Mouse (Mus musculus) CH12.LX (cell line): ENCODE measurements around the gene Acvrl1. TPM values are rescaled to one million over a fixed set of nuclear protein-coding genes. Genes with fewer than 3 reads are reported as not detected.

ENCODE experiments used
- DNase-seq: peaks from one replicate; pipeline ENCODE4 v3.0.0-alpha.2; 2013; ENCODE audit errors: extremely low read depth
- H3K27ac ChIP-seq: 2 replicates; pipeline ENCODE4 v1.5.1; 2012; ENCODE audit warnings: low read depth, mild to moderate bottlenecking, control low read depth, moderate library complexity; ENCODE audit not compliant: insufficient read depth
- H3K27me3 ChIP-seq: replicated peaks from 2 replicates; pipeline ENCODE3; 2012; ENCODE audit warnings: inconsistent platforms
- H3K36me3 ChIP-seq, 2 experiments: replicated peaks in 1 of 2; 2 replicates each; pipeline versions ENCODE3 to v1.6.1; 2012; ENCODE audit warnings: inconsistent platforms in 1 of 2, low read length in 1 of 2, mild to moderate bottlenecking in 1 of 2, mixed read lengths in 1 of 2, moderate library complexity in 1 of 2; ENCODE audit not compliant: control insufficient read depth in 1 of 2, insufficient read depth in 1 of 2
- H3K4me1 ChIP-seq, 2 experiments: 2 replicates each; pipeline ENCODE4 v1.6.1; 2012; ENCODE audit warnings: inconsistent platforms in 1 of 2, moderate library complexity in 1 of 2; ENCODE audit not compliant: insufficient read depth in 2 of 2, control insufficient read depth in 1 of 2
- H3K4me2 ChIP-seq: 2 replicates; pipeline ENCODE4 v1.6.1; 2012; ENCODE audit warnings: low read depth, mild to moderate bottlenecking, control low read depth; ENCODE audit not compliant: poor library complexity, insufficient read depth, severe bottlenecking
- H3K4me3 ChIP-seq, 3 experiments: fragments of 150-350 bp in 1 of 3; sonication (generic) in 1 of 3; replicated peaks in 1 of 3; 2 replicates each; pipeline versions ENCODE3 to v1.5.1; 2011 to 2012; ENCODE audit warnings: low read depth in 2 of 3, low read length in 2 of 3, mild to moderate bottlenecking in 2 of 3, moderate library complexity in 2 of 3, control low read depth in 1 of 3, improper control_type of control experiment in 1 of 3, inconsistent platforms in 1 of 3, mixed read lengths in 1 of 3; ENCODE audit not compliant: poor library complexity in 1 of 3
- H3K79me2 ChIP-seq: replicated peaks from 2 replicates; pipeline ENCODE4 v1.6.1; 2012; ENCODE audit warnings: mild to moderate bottlenecking, moderate library complexity; ENCODE audit not compliant: control insufficient read depth, poor library complexity, insufficient read depth, severe bottlenecking; ENCODE audit errors: extremely low read depth
- H3K9ac ChIP-seq: 2 replicates; pipeline ENCODE4 v1.6.1; 2012; ENCODE audit warnings: low read depth, mild to moderate bottlenecking, control low read depth, moderate library complexity; ENCODE audit not compliant: insufficient read depth
- H3K9me3 ChIP-seq: replicated peaks from 2 replicates; pipeline ENCODE3; 2012; ENCODE audit warnings: low read length, inconsistent platforms, mixed read lengths
- CHD1 ChIP-seq: IDR thresholded peaks from 2 replicates; pipeline ENCODE4 v1.6.1; 2012; ENCODE audit warnings: low read depth, low read length, improper control_type of control experiment, inconsistent platforms
- CHD2 ChIP-seq: IDR thresholded peaks from 2 replicates; pipeline ENCODE4 v1.6.1; 2011; ENCODE audit warnings: low read length, improper control_type of control experiment
- E2F4 ChIP-seq: IDR thresholded peaks from 2 replicates; pipeline ENCODE4 v1.6.1; 2011; ENCODE audit warnings: low read depth, low read length, improper control_type of control experiment; ENCODE audit not compliant: insufficient replicate concordance
- ELF1 ChIP-seq: IDR thresholded peaks from 2 replicates; pipeline ENCODE4 v1.6.1; 2014; ENCODE audit warnings: low read depth, mild to moderate bottlenecking, inconsistent platforms, low read length, improper control_type of control experiment
- EP300 ChIP-seq: IDR thresholded peaks from 2 replicates; pipeline ENCODE4 v1.6.1; 2011; ENCODE audit warnings: low read length, improper control_type of control experiment
- ETS1 ChIP-seq: conservative IDR thresholded peaks from 2 replicates; pipeline ENCODE4 v1.6.1; 2012; ENCODE audit warnings: low read depth, mild to moderate bottlenecking, inconsistent platforms, low read length, improper control_type of control experiment, moderate library complexity
- HCFC1 ChIP-seq: IDR thresholded peaks from 2 replicates; pipeline ENCODE4 v1.6.1; 2012; ENCODE audit warnings: low read depth, mild to moderate bottlenecking, inconsistent platforms, low read length, improper control_type of control experiment
- IRF4 ChIP-seq: IDR thresholded peaks from 2 replicates; pipeline ENCODE4 v1.6.1; 2014; ENCODE audit warnings: low read depth, mild to moderate bottlenecking, inconsistent platforms, low read length, improper control_type of control experiment
- JUN ChIP-seq: IDR thresholded peaks from 2 replicates; pipeline ENCODE4 v1.6.1; 2011; ENCODE audit warnings: low read depth, mild to moderate bottlenecking, low read length, improper control_type of control experiment, moderate library complexity; ENCODE audit not compliant: insufficient read depth
- KAT2A ChIP-seq: IDR thresholded peaks from 2 replicates; pipeline ENCODE4 v1.6.1; 2012; ENCODE audit warnings: low read length, improper control_type of control experiment, inconsistent platforms; ENCODE audit not compliant: insufficient replicate concordance
- MAFK ChIP-seq: IDR thresholded peaks from 2 replicates; pipeline ENCODE4 v1.6.1; 2011; ENCODE audit warnings: low read length, improper control_type of control experiment; ENCODE audit not compliant: insufficient replicate concordance
- MAZ ChIP-seq: IDR thresholded peaks from 2 replicates; pipeline ENCODE4 v1.6.1; 2012; ENCODE audit warnings: low read depth, mild to moderate bottlenecking, inconsistent platforms, low read length, improper control_type of control experiment, moderate library complexity
- MEF2A ChIP-seq: IDR thresholded peaks from 2 replicates; pipeline ENCODE4 v1.6.1; 2014; ENCODE audit warnings: low read depth, mild to moderate bottlenecking, inconsistent platforms, low read length, improper control_type of control experiment, borderline replicate concordance
- PAX5 ChIP-seq: IDR thresholded peaks from 2 replicates; pipeline ENCODE4 v1.6.1; 2012; ENCODE audit warnings: low read length, inconsistent platforms, mixed read lengths
- POLR2A ChIP-seq: IDR thresholded peaks from 2 replicates; pipeline ENCODE4 v1.6.1; 2011; ENCODE audit warnings: low read depth, mild to moderate bottlenecking, improper control_type of control experiment, low read length
- POLR2AphosphoS2 ChIP-seq: IDR thresholded peaks from 2 replicates; pipeline ENCODE4 v1.6.1; 2011; ENCODE audit warnings: low read depth, low read length, improper control_type of control experiment
- SIN3A ChIP-seq: IDR thresholded peaks from 2 replicates; pipeline ENCODE4 v1.6.1; 2012; ENCODE audit warnings: low read length, improper control_type of control experiment, inconsistent platforms
- TBP ChIP-seq: conservative IDR thresholded peaks from 2 replicates; pipeline ENCODE4 v1.6.1; 2011; ENCODE audit warnings: low read depth, low read length, improper control_type of control experiment
- TCF12 ChIP-seq: IDR thresholded peaks from 2 replicates; pipeline ENCODE4 v1.6.1; 2014; ENCODE audit warnings: low read depth, mild to moderate bottlenecking, inconsistent platforms, low read length, improper control_type of control experiment
- USF2 ChIP-seq: conservative IDR thresholded peaks from 2 replicates; pipeline ENCODE4 v1.6.1; 2011; ENCODE audit warnings: low read depth, low read length, improper control_type of control experiment
- ZNF384 ChIP-seq: IDR thresholded peaks from 2 replicates; pipeline ENCODE4 v1.6.1; 2012; ENCODE audit warnings: low read depth, low read length, improper control_type of control experiment, inconsistent platforms
- dilution Hi-C: fragments of 300-500 bp; cut with MboI; formaldehyde crosslinking; loops from 2 replicates; pipeline ENCODE4 v1.14.3; 2020; ENCODE audit warnings: low sequenced_read_pairs; ENCODE audit not compliant: extremely low pct_unique_long_range_greater_than_20kb, extremely low pct_ligation_motif_present
- in situ Hi-C: fragments of 300-500 bp; cut with MboI; formaldehyde crosslinking; loops from 3 replicates; pipeline ENCODE4 v1.14.3; 2019; ENCODE audit warnings: low sequenced_read_pairs, low pct_ligation_motif_present, low pct_unique_long_range_greater_than_20kb, mixed read lengths
- polyA plus RNA-seq: library from polyadenylated mRNA; unstranded; fragments of >175 nt; gene quantifications from 2 replicates; pipeline ENCODE4 v1.2.1, GENCODE M21; 2012; ENCODE audit warnings: low read depth; ENCODE audit not compliant: insufficient read length
- total RNA-seq, 2 experiments: library from RNA; depleted of rRNA; stranded (reverse); fragments of 300-350 nt in 1 of 2; fragments of >200 nt in 1 of 2; gene quantifications; 2 replicates each; pipeline ENCODE4 v1.2.3; 2012 to 2014

Gene Acvrl1
- total and polyA plus RNA-seq, 3 experiments: 4.0 to 9.5 (median 5.2) TPM

DNA sequence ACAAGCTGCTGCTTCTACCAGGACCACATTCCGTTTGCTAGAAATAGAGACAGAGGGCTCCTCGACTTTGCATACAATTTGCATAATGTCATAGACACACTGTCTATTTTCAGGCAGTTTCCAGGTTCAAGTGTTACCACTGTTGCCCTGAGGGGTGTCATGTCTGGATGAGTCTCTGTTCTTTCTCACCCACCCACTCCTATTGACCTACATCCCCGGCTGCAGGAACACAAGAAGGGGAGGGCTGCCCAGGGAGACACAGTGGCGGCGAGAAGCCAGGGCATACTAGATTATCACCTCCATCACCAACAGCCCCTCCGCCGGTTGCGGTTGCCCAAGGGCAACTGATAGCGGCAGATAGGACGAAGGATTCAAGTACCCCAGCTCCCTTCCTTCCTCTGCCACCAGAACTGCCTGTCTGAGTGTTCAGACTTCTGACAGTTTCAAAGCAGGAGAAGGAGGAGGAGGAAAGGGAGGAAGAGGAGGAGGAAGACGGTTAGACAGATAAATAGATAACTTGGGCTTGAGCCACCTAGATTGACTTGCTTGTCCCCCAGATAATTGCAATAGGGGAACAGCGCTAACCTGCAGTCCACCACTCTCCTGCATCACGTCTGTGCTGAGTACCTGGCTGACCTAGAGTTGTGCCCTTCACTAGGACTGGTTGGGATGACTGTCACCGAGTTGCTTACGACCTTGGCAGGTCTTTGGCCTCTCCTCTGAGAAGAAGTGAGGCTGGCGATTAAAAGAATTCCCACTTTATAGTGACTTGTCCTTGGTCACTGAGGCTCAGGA, 19.0 kb downstream of the Acvrl1 start:
- Histone ChIP-seq H3K9me3 (no peaks in the 10 kb centered on the region), H3K27me3 (no peaks in the 10 kb centered on the region), H3K4me1 (peaks cover 32 to 90% of the 10 kb centered on the region in 2 experiments), H3K4me2 (peak overlapping the region; percentile 25), H3K27ac (no peak overlapping the region), H3K9ac (no peak overlapping the region), H3K4me3 (no peak overlapping the region)
- TF ChIP-seq TBP (0 out of 2 replicates have a peak, but pooled peaks have one; percentile 54), CHD1 (no peak), EP300 (peak; percentile 59; the same call in 1 of the 2 replicates), MEF2A (peak; percentile 95), POLR2AphosphoS2 (no peak), ETS1 (peak; percentile 27; the same call in 1 of the 2 replicates), TCF12 (peak; percentile 48; the same call in 1 of the 2 replicates)
- TF ChIP-seq, all 38 proteins: peak for 5
- Histone ChIP-seq H3K79me2 (no peaks in the 10 kb centered on the region), H3K36me3 (peaks cover 0 to 14% of the 10 kb centered on the region in 2 experiments)
- peak; percentile 79 for DNase-seq
- in situ Hi-C loops (loop anchor here (5.0 kb wide), 1 partner anchor 40 kb away; no protein-coding TSS in a partner anchor), dilution Hi-C loops (no loop called here)

DNA sequence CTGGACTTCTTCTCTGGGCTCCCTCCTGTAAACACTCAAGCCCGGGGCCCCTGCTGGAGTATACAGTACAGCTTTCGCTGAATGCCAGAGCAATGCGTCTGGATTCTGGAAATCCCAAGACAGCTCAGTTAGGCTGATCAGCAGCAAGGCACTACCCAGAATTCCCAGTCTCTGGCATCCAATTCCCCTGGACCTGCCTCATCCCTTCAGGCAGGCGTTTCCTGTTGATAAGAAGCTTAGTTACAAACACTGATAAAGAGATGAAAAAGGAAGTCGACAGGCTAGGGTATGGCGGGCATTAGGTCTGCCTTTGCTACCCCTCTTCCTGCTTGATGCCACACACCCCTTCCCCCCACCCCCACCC, 19.6 kb downstream of the Acvrl1 start:
- H3K27me3 ChIP-seq: no peaks in the 10 kb centered on the region
- no peak overlapping the region for H3K4me2 ChIP-seq
- no peak overlapping the region for H3K9ac ChIP-seq
- H3K27ac ChIP-seq: no peak overlapping the region
- TF ChIP-seq IRF4 (no peak), MAFK (no peak), HCFC1 (no peak), KAT2A (no peak), PAX5 (no peak), ELF1 (no peak), JUN (no peak), SIN3A (no peak), MEF2A (no peak), CHD1 (no peak), ETS1 (no peak), MAZ (no peak), ZNF384 (no peak), E2F4 (no peak), USF2 (no peak), POLR2A (no peak), CHD2 (no peak)
- H3K36me3 ChIP-seq: peaks cover 0 to 10% of the 10 kb centered on the region in 2 experiments
- H3K79me2 ChIP-seq: no peaks in the 10 kb centered on the region
- peaks cover 32 to 90% of the 10 kb centered on the region in 2 experiments for H3K4me1 ChIP-seq
- no peak for DNase-seq
- dilution Hi-C loops (no loop called here), in situ Hi-C loops (loop anchor here (5.0 kb wide), 1 partner anchor 39 kb away; no protein-coding TSS in a partner anchor)
- no peak overlapping the region for H3K4me3 ChIP-seq
- H3K9me3 ChIP-seq: no peaks in the 10 kb centered on the region
